Mouse (Mus musculus) heart, adult 2 months (tissue): ENCODE results near the gene Zfp931.
"Not testable (repeated sequence)": the region's sequence is repeated elsewhere in the genome, so short reads cannot be mapped to it uniquely, and the experiment has no call there.

Source experiments
- CTCF ChIP-seq: fragments of 200-600 bp; IDR thresholded peaks from 2 replicates; pipeline ENCODE4 v1.8.1; 2022; ENCODE audit warnings: antibody characterized with exemption, mild to moderate bottlenecking, moderate library complexity
- EP300 ChIP-seq: fragments of 200-500 bp; IDR thresholded peaks from 2 replicates; pipeline ENCODE4 v1.6.1; 2011; ENCODE audit warnings: low read depth, low read length, control low read depth; ENCODE audit not compliant: insufficient read depth
- POLR2A ChIP-seq: fragments of 200-500 bp; IDR thresholded peaks from 2 replicates; pipeline ENCODE4 v1.6.1; 2011; ENCODE audit warnings: mild to moderate bottlenecking, low read depth, low read length, control low read depth; ENCODE audit not compliant: insufficient read depth

- TF ChIP-seq POLR2A, CTCF, EP300: not testable (repeated sequence)
Observed at GRCm38 (mm10) chr2:178023011-178023611, 55.2 kb downstream of the Zfp931 start, which contains the start of gene Zfp971.
